Mouse (Mus musculus) adrenal gland, postnatal 14 days (tissue): ENCODE results near the gene Fam214a. TPM values are rescaled to one million over a fixed set of nuclear protein-coding genes. Genes with fewer than 3 reads are reported as not detected.
"Not testable (repeated sequence)": the region's sequence is repeated elsewhere in the genome, so short reads cannot be mapped to it uniquely, and the experiment has no call there.

ENCODE experiments used
- DNase-seq: peaks from one replicate; pipeline ENCODE4 v3.0.0; 2021; ENCODE audit warnings: mixed read lengths
- total RNA-seq: library from RNA; stranded (reverse); gene quantifications from 2 replicates; pipeline ENCODE4 v1.2.3, GENCODE M21; 2021

Fam214a gene
- total RNA-seq, 1 experiment from 2014 or later: 80.4 TPM

DNA sequence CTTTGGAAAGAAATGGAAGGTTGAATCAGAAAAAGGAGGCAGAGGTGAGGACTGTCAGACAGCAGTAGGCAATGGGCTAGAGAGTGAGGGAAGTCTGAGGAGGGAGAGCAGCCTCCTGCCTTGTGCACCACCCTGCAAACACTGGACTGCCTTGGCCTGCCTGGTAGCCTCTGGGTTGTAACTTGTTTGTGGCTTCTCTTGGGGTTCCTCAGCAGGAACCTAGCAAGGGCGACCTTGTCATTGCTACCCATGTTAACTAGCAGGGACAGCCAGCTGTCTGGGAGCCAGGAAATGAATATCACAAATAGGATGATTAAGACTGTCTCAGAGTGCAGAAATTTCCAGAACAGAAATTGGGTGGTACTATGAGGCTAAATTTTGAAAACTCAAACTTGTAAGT, 27.2 kb downstream of the Fam214a start:
- DNase-seq: peak; percentile 64

- no peak for DNase-seq
Observed at GRCm38 (mm10) chr9:74981663-74982111, 29.0 kb downstream of the Fam214a start.

DNA sequence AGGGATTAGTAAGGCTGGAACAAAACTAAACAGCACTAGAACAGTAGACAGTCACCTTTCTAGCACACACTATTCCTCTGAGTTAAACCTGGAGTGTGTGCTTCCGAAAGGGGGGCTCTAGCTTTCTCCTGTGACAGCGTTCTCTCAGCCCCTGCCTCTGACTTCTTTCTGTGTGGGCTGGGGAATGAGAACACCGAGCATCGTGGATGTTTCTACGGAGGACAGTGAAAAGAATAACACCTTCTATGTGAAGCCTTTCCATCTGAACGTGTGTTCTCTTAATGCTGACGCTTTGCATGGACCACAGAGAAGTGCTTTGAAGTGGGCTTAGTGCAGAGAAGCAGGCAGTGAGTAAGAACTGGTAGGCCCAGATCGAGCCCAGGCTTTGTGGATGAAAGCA, 29.5 kb downstream of the Fam214a start:
- no peak for DNase-seq

DNA sequence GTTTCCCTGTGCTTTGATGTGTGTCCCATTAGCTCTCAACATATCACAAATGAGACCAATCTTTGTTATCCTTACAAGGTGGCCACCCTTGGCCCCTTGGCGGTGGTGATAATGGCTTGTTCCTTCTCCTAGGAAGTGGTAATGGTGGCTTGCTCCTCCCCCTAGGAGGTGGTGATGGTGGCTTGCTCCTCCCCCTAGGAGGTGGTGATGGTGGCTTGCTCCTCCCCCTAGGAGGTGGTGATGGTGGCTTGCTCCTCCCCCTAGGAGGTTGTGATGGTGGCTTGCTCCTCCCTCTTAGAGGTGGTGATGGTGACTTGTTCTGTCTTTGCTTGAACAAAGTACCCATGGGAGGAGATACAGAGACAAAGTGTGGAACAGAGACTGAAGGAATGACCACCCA, 30.0 kb downstream of the Fam214a start:
- DNase-seq: not testable (repeated sequence)

DNA sequence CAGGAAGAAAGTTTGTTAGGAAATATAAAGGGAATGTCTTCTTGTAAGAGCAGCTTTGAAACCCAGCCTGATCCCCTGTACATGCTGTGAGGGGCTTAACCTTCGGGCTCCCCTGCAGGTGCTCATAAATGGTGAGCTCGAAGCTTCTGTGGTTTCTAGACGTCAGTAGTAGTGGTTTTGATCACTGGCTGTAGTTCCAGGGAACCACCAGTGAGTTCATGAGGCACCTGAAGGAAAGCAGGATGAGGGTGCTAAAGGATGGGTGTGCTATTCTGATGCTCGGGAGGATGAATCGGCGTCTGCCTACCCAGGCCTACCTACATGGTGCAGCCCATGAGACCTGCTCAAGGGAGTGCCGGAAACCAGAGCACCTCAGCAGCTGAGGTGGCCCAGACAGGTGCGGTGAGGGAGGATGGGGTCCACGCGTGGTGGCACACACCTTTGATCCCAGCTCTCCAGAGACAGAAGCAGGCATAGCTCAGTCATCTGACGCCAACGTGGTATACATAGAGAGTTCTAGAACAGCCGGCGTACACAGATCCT, 32.6 kb downstream of the Fam214a start:
- DNase-seq: no peak

- DNase-seq: no peak
Observed at GRCm38 (mm10) chr9:74985770-74986169, 33.1 kb downstream of the Fam214a start.

DNA sequence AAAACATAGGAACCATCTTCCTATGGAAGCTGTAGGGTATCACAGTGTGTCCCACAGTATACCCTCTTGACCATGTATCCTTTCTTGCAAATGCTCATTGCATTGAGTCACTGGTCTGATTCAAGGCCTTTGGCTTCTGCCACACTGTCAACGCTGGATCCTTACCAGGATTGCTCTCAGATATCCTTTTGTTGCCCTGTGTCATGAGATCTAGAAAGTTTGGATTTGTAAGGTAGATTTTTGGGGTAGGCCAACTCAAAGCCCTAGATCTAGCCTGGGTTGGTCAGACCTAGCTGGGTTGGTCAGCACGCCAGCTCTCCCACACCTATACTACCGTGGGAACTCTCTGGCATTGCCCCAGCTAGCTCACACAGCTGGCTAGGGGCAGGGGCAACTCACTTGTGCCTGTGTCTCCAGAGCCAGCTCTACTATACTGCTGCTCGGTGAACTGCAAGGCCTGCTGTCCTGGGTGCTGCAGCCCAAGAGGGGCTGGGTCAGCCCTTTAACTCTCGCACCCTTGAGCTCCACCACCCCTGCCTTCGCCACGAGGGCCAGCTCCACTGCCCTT, 36.3 kb downstream of the Fam214a start:
- DNase-seq: peak; percentile 46

- DNase-seq: no peak
Observed at GRCm38 (mm10) chr9:74989990-74990389, 37.3 kb downstream of the Fam214a start.

- no peak for DNase-seq
Observed at GRCm38 (mm10) chr9:74994611-74995257, 42.0 kb downstream of the Fam214a start.

GRCm38 (mm10) chr9:74996349-74996748, 43.7 kb downstream of the Fam214a start:
- no peak for DNase-seq

GRCm38 (mm10) chr9:74997976-74998375, 45.3 kb downstream of the Fam214a start:
- DNase-seq: no peak

DNA sequence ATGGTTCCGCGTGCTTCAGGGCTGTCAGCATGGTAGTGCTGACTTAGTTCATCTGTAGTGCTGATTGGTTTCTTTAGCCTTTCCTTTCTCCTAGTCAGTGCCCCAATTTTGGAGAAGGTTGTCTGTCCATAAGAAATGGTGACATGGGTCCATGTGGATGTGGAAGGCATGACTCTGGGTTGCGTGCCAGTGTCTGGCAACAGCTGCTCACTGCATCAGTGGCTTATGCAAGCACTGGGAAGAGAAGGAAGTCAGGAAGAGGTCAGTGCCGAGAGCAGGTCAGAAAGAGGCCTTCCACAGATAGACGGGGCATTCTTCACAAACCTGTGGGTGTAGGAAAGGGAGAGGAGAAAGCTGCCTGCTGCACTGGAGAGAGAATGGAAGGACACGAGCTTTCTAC, 48.3 kb downstream of the Fam214a start:
- peak; percentile 70 for DNase-seq

- DNase-seq: peak; percentile 65
Observed at GRCm38 (mm10) chr9:75001611-75002204, 49.0 kb downstream of the Fam214a start.

DNA sequence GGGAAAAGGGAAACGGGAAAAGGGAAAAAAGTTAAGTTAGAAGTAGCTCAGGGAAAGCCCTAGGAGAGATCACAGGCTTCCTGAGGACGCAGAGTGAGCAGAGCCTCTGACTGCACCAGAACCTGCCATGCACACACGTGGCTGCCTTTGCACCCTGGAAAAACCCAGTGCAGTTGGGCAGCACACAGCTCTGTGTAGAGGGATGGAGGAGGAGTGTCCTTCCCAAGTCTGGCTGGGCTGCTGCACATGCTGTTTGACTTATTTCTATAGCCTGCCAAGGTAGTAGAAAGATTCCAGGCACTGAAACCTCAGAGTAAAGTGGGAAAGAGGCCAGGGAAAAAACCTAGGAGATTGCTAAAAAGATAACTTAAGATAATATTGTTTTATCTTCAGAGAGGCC, 49.6 kb downstream of the Fam214a start:
- DNase-seq: peak; percentile 58

- peak; percentile 77 for DNase-seq
Observed at GRCm38 (mm10) chr9:75004203-75004602, 51.5 kb downstream of the Fam214a start.

DNA sequence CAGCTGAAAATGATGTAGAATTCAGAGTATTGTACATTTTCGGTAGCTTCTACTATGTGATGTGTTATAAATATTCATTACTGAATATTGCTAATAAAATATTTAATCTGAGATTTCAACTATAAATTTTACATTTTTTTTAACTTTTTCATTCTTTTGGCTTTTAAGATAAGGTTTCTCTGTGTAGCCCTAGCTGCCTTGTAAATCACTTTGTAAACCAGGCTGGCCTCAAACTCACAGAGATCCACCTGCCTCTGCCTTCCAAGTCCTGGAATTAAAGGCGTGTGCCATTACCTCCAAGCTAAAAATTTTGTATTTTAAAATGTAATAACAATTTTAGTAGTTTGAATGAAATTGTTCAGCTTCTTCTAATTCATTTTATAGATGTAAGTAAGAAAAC, 63.9 kb downstream of the Fam214a start:
- DNase-seq: no peak

DNA sequence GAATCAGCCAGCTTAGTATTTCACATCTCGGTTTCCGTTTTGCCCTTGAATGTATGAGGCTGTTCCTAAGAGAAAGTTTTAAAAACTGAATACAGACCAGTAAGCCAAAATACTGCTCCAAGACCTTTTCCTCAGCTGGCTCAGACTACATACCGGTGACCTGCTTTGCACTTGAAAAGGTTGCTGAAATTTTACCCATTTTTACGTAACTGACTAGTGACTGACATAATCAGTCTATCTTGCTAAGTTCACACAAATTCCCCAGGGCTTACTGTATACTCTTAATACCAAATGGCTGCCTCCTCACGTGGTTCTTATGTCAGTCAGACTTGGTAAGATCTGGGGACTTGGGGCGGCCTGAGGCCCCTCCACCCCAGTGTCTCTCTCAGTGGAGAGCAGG, 66.5 kb downstream of the Fam214a start:
- no peak for DNase-seq

DNA sequence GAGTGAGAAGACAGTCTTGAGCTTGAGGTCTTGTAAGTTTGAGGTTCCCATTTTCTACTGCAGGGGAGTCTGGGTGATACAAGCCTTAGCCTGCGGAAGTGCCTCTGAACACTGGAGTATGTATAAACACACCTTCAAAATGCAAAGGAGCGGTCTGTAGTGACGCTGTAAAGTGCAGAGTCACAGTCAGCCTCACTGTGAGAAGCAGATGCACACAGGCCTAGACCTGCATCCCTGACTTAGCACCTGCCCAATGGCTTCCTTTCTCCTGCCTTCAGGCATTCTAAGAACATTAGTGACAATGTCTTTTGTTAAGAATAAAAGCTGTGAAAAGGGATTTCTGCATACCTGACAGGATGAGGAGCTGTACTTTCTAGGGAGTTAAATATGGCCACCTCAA, 66.9 kb downstream of the Fam214a start:
- DNase-seq: no peak

DNA sequence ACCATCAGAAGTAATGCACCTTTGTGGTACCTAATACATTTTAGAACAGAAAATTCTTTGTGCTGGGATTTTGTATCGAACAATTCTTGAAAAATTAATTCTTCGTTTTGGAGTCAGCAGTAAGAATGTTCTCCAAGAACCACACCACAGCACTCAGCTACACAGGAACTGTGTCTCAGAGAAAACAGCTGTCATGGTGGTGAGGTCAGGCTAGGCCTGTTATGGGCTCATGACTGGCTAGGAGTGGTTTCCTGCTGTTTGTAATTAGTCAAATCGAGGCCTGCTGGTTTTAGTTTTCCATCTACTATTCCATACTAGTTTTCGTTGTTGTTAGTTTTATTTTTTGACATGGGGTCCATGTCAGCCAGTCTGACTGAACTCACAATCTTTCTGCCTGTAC, 67.9 kb downstream of the Fam214a start:
- no peak for DNase-seq

DNA sequence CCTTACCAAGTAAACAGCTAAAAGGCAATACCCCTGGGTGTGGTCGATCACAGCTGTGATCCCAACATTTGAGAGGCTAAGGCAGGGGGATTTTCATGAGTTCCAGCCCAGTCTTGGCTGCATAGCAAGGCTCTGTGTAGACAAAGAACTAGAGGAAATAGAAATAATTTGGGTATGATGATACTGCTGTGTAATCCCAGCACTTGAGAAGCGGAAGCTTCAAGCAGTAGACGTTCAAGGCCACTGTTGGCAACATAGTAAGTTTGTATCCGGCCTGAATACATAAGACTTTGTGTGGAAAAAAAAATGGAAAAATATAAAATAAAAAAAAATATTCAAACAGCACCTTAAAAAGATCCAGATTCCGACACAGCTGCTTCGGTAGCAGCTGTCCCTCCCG, 69.9 kb downstream of the Fam214a start:
- DNase-seq: no peak

- DNase-seq: no peak
Observed at GRCm38 (mm10) chr9:75023150-75023894, 70.6 kb downstream of the Fam214a start.

GRCm38 (mm10) chr9:75024089-75024488, 71.4 kb downstream of the Fam214a start:
- no peak for DNase-seq

GRCm38 (mm10) chr9:75025689-75026088, 73.0 kb downstream of the Fam214a start:
- no peak for DNase-seq
